Mouse (Mus musculus) lung, adult 18-20 months (tissue): ENCODE results near the gene Ttc21a.
A peak's percentile ranks its signal among the peaks of the same experiment; 100 is the strongest.

ENCODE experiments used
- DNase-seq, 2 experiments: peaks; one replicate each; pipeline ENCODE4 v3.0.0; 2022; ENCODE audit warnings: mixed read lengths in 2 of 2

Ttc21a gene

DNA sequence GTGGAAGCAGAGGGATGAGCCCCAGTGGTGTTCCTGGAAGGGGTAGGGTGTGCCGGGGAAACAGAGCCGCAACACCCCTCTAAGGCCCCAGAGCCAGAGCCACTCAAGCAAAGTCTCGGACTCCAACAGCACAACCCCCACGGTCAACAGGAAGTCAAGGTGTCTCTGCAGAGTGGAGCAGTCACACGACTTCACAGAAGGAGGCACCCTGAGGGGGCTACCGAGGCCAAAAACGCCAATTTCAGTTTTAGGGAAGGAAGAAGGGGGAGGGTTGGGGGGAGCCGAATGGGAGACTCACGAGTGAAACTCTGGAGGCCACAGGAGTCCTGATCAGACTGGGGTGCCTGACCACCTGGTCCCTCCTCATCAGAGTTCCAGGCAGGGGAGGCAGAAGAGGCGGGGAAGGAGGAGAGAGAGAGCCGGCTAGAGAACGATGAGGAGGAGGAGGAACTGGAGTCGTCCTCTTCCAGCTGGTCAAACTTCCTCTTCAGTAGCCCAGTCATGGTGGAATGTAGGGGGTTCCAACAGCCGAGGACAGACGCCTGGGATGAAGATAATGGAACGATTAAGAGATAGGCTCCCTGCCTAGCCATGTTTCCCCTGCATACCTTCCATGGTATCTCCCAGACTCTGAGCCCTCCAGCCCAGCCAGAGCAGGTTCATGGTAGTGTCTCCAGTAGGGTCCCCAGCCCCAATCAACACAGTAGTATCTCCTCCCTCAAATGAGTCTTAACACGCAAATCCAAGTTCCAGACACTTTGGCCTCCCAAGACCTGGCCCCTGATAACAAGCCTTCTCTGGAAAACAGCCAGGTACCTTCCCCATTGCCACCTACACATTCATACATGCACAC, 39.5 kb downstream of the Ttc21a start:
- DNase-seq: no peak

DNA sequence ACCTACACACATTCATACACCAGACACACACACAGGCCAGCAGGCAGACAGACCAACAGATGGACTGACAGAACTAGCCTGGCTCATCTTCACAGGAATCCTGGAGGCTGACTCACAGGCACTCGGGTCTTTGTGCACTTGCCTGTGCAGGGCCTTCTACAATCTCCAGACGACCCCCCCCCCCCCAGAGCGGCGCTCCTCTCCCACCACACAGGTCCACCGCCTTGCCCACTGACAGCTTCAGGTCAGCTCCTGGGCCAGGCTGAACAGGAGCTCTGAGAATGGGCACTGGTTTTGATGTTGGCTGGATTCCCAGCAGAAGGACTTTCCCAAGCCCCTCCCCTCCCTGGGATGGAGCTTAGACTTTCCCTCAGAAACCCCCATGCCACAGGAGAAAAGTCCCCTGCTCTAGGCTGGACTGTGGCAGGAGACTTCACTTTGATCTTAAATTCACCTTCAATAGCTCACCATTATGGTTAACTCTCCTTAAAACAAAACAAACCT, 40.2 kb downstream of the Ttc21a start:
- no peak for DNase-seq

DNA sequence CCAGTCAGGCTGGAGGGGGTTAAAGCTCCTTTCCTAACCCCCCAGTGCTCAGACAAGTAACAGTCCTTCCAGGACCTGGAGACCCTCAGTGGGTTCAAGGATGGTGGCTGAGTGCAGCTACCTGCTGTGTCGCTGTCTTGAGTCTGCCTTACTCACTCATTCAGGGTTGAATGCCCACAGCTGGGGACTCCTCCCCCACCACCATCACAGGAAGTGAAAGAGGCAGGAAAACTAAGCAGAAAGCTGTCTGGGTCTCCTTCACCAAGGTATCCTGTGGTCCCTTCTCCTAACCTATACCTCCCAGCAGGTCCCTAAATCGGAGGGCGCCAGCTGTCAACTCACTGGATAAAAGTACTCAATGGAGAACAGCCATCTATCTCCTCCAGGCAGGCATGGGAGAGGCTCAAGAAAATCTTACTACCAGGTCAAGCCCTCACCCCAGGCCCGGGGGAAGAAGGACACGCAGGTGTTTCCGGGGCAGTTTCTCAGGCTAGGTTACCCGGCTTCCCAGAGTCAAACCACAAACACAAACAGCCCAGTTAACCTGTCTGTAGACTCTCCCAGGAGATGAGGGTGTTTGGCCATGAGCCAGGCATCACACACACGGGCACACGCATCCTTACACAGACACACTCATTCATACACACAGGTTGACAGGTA, 40.9 kb downstream of the Ttc21a start:
- no peak for DNase-seq

DNA sequence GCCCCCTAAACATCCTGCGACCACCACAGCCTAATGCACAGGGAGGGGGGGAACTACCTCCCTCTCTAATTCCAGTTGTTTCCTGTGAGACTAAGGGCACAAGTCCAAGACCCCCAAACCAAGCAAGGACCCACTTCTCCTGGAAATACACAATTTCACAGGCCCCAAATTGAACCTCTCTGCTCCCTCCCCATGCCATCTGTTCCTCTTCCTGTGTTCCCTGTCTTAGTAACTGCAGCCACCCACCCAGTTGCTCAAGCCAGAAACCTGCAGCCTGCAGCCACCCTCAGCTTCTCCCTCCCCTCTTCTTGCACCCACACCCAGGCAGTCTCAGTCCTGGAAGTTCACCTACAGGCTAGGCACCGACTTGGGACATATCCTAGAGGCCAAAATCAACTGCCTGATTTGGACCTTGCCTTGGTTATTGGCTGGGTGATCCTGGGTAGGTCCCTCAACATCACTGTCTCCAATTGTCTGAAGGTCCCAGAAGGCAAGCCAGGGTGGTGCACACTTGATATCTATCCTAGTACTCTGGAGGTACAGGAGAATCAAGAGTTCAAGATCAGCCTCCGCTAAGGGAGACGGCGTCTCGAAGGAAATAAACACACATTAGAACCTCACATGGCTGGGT, 41.5 kb downstream of the Ttc21a start:
- no peak for DNase-seq

DNA sequence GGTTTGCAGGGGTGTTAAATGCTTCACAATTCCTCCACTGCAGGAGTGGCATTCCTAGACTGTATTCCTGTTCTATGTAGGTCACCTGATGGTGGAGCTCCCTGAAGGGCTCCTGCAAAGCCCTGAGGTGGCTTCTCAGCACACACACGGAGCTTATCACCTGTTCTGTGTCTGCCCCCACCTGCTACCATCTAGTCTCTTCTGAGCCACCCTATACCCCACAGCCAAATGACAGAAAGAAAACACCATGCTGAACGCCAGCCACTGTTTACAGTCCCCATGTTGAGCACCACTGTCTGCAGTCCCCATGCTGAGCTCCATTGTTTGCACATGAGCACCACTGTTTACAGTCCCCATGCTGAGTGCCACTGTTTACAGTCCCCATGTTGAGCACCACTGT, 42.3 kb downstream of the Ttc21a start:
- no peak for DNase-seq

GRCm38 (mm10) chr9:119980770-119981182, 43.4 kb downstream of the Ttc21a start:
- DNase-seq: no peak

DNA sequence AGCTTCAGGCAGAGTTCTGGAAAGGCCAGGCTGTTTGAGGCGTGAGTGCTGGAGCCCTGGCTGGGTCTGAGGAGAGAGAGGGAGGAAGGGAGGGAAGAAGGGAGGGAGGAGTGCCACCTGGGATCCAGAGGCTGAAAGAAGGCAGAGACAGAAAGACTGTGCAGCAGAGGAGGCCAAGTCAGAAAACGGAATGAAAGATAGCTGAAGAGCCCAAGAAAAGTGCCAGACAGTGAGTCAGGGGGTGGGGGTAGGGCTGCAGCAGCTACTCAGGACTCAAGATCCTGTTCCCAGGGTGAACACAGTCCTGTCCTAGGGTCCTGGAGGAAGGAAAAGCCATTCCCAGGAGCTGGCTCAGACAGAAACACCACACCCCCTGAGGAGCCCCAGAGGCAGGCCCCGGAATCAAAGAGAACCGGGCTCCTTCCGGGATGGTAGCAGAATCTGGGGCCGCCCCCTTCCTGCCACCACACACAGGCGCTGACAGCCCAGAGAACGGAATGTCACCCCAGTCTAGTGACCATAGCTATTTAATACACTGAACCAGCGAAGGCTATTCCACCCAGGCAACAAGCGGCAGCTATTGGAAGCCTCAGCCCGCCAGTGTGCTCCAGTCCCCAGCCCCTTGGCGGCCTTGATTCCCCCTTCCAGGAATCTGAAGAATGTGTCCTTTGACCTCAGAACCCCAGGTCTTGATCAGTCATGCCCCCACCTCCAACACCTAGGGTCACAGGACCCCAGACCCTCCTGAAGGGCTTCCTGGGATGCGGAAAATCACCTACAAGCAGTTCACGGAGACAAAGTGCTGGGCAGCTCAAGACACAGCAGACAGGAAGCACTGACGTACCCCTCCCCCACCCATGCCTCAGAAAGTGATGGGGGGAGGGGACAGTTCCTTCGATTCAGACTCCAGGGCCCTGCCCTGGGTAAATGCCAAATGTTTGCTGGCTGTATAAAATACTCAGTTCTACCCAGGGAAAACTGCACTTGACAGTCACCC, 44.1 kb downstream of the Ttc21a start:
- peak; percentile 87 to 92 for DNase-seq

DNA sequence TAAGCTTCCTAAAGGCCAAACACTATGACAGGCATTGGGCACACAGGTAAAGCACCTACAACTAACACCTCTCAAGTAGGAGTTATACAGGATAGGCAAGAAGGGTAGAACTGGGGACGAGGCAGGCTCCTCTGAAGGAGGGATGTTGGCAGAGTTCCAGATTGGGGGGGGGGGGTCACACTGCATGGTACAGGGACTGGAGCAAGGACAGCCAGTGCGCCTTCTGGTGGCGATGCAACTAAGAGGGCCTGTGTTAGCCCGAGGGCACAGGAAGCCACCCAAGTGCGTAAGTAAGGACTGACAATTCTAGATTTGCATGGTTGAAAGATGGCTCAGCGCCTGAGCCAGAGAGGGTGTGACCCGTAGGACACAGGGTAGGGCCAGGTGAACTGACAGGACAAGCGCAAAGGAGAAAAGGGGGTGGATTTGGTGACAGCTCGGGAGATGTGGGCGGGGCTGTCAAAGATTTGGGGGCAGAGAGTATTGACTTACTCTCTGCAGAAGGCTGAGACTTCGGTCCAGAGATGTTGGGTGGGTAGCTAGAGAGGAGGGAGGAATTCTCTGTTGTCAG, 44.9 kb downstream of the Ttc21a start:
- peak; percentile 83 to 88 for DNase-seq

GRCm38 (mm10) chr9:119982956-119983551, 45.6 kb downstream of the Ttc21a start:
- DNase-seq: peak; percentile 74 to 82

DNA sequence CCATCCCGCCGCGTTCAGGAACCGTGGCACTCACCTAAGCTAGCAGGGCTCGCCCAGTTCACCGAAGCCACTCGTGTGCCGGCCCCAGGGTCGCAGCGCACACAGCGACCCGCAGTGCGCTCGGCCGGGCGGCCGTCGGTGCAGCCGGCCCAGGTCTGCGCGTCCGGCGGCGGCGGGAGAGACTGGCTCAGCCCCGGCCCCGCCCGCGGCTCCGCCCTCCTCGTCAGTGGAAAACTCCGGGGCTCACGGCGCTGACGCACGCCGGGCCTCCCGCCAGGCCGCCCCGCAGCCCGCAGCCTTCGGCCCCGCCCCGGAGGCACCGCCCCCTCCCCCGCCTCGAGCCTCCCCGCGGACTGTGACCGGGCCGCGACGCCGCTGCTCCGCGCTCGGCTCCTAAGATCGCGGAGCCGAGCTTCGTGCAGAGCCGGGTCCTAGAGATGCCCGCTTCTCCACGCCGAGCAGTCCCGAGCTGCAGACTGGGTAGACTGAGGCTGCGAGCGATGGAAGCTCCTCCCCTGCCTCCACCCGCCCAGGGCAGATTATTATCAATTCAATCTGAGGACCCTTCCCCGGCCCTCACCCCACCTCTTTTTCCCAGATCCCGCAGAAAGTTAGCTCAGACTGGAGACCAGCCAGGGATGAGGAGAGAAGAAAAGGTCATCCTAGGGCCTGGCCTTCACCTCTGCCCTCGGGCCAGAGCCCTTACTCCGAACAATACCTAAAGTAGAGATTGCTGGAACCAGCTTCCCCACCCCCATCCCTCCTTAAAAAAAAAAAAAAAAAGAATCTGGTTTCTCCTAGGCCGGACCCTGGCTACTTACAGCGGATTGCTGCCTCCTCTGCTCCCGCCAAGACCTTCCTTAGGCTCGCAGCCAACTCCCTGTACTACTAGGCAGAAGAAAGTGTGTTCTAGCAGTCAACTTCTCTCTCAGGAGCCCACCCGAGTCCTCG, 46.5 kb downstream of the Ttc21a start:
- DNase-seq: peak; percentile 93 to 95

- DNase-seq: peak in 1 of 2 experiments; percentile 51
Measured at GRCm38 (mm10) chr9:119984536-119985011, 47.2 kb downstream of the Ttc21a start, which contains the start of gene Csrnp1. Gene Csrnp1 (minus strand): TSS chr9:119984658.

DNA sequence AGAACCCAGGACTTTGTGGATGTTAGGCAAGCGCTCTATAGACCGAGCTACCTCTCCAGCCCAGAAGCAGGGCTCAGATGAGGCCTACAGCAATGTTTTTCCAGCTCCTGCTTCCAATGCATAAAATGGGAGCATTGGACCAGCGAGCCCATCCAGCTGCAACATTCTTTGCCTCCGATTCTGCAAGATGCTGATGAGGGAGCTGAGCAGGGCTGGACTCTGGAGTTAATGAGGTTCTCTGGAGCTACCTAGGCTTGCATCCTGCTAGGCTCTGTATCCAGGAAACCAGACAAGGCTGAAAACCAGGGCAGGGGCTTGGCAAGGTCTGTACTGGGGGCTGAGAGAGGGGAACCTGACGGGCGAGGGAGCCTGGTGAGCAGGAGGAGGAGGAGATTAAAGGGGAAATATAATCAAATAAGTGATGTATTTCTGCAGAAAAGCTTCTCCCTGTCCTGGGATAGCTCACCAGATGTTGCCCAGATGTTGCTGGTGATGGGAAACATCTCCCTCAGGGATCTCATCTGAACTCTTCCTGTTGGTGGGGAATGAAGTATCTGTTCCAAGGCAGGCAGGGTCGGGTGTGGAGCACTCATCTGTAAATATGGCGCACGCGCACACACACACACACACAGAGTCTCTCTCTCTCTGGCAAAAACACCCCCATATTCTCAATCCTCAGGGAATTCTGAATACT, 48.6 kb downstream of the Ttc21a start:
- DNase-seq: no peak

GRCm38 (mm10) chr9:119988304-119988703, 50.9 kb downstream of the Ttc21a start:
- DNase-seq: no peak

GRCm38 (mm10) chr9:119991310-119991709, 53.9 kb downstream of the Ttc21a start:
- DNase-seq: no peak

GRCm38 (mm10) chr9:119993092-119993844, 55.9 kb downstream of the Ttc21a start:
- no peak for DNase-seq

- no peak for DNase-seq
Measured at GRCm38 (mm10) chr9:119994207-119994606, 56.8 kb downstream of the Ttc21a start.

DNA sequence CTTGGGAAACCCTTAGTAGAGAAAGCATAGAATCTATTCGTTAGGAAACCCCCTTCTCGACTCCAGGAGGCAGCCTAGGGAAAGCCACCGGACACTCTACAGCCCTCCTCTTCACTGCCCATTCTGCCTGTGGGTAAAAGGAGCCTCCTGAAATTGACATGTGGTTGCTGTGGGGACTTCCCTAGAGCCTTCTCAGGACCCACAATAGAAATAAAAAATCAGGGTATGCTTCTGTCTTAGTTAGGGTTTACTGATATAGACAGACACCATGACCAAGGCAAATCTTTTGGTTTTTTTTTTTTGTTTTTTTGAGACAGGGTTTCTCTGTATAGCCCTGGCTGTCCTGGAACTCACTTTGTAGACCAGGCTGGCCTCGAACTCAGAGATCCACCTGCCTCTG, 58.7 kb downstream of the Ttc21a start:
- DNase-seq: no peak

DNA sequence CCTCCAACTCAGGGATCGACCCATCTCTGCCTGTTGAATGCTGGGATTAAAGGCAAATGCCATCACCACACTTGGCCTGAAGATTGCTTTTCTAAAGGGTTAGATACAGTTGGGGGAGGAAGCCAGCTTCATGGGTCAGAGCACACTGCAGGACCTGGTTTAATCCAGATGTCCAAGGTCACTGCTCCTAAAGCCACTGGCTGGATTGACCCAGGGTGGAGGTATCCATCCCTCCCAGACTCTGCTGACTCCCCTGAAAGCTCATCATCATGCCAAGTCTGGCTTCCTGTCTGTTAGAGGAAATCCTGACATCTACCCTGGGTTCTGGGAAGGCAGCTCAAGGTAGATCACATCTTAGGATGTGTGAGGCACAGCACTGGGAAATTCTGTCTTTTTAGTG, 61.4 kb downstream of the Ttc21a start:
- no peak for DNase-seq

DNA sequence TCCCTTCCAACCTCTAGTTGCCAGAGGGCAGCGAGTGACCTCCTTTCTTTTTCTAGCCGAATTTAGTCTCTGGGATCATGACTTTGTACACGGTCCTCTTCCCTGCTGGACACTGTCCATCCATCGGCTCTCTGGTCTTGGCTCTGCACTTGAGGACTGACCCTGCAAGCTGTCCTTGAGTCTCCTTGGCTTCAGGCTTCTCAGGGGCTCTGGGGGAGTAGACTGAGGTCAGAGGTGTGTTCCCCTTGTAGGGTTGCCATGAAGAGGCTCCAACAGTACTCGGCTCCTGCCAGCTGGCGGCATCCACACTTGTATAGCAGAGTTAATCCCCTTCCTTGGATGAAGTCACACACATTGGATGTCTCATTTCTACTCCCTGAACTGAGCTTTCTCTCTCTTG, 62.2 kb downstream of the Ttc21a start:
- no peak for DNase-seq
